Mouse (Mus musculus) heart, postnatal 10 days (tissue): ENCODE measurements around the gene L3mbtl1. TPM values are rescaled to one million over a fixed set of nuclear protein-coding genes. Genes with fewer than 3 reads are reported as not detected.

Source experiments
- DNase-seq, 2 experiments: peaks; one replicate each; pipeline ENCODE4 v3.0.0; 2021
- intact Hi-C: fragments of 180-260 bp; cut with DNase I; formaldehyde crosslinking; loops from one replicate; pipeline ENCODE4 v1.15.1; 2025
- total RNA-seq, 2 experiments: library from RNA; stranded (reverse); gene quantifications; 2 replicates each; pipeline ENCODE4 v1.2.3; 2021

Gene L3mbtl1
- total RNA-seq, 2 experiments from 2014 or later: not detected

- intact Hi-C loops: no loop called here
Observed at GRCm38 (mm10) chr2:162935700-162936099, 7.6 kb upstream of the L3mbtl1 start.

DNA sequence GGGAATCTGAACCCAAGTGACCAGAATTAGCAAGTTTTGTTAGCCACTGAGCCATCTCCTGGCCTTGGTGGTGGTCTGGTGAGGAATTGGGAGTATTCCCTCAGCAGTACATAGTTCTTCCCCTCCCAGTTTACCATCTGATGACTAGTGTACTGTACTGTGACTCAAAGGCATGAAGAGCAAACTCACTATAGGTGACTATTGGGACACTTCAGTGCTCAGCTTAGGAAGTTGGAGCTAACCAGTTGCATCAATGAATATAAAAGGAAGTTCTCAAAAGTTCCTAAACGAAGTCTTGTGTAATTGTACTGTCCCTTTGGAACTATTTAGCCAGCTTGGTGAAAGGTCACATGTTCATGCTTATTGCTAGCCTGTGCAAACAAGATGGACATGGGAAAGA is 3.7 kb upstream of the L3mbtl1 start:
- no peak for DNase-seq
- intact Hi-C loops: no loop called here

More at GRCm38 (mm10) chr2:162935700-162936099, 7.6 kb upstream of the L3mbtl1 start:
- DNase-seq: no peak

- no peak for DNase-seq
- intact Hi-C loops: no loop called here
Observed at GRCm38 (mm10) chr2:162943931-162944330, 659 bp downstream of the L3mbtl1 start.

- DNase-seq: no peak
- intact Hi-C loops: no loop called here
Observed at GRCm38 (mm10) chr2:162946964-162947363, 3.7 kb downstream of the L3mbtl1 start.

GRCm38 (mm10) chr2:162947736-162948135 is 4.5 kb downstream of the L3mbtl1 start:
- no peak for DNase-seq
- intact Hi-C loops: no loop called here

- no peak for DNase-seq
- intact Hi-C loops: no loop called here
Observed at GRCm38 (mm10) chr2:162948221-162948620, 4.9 kb downstream of the L3mbtl1 start.

DNA sequence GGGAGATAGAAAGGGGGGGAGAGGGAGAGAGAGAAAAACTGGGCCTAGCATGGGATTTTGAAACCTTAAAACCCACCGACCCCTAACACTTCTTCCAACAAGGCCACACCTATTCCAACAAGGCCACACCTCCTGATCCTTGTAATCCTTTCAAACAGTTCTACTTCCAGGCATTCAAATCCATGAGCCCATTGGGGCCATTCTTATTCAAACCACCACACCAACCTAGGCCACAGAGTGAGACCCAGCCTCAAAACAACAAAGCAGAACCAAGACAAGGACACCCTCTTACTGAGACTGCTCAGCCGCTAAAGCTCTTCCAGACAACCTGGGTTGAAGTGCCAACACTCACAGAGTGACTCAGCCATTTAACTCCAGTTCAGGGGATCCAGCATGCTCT is 7.5 kb downstream of the L3mbtl1 start:
- intact Hi-C loops: no loop called here
- no peak for DNase-seq

- no peak for DNase-seq
- intact Hi-C loops: no loop called here
Observed at GRCm38 (mm10) chr2:162956843-162957242, 13.6 kb downstream of the L3mbtl1 start.

DNA sequence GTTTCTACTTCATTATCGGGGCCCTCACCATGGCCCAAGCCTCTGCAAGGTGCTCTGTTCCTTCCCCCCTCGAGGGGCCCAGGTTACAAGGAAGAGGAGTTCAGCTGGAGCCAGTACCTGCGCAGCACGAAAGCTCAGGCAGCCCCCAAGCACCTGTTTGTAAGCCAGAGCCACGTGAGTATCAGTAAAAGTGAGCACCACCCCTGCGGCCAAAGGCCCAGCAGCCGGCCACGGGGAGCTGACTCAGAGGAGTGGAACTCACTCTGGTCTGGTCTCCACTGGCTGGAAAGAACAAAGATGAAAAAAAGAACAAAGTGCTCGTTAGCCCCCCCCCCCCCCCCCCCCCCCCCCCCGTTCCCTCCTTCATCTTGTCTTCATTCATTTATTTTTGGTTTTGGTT is 18.0 kb downstream of the L3mbtl1 start:
- DNase-seq: no peak
- intact Hi-C loops: no loop called here

DNA sequence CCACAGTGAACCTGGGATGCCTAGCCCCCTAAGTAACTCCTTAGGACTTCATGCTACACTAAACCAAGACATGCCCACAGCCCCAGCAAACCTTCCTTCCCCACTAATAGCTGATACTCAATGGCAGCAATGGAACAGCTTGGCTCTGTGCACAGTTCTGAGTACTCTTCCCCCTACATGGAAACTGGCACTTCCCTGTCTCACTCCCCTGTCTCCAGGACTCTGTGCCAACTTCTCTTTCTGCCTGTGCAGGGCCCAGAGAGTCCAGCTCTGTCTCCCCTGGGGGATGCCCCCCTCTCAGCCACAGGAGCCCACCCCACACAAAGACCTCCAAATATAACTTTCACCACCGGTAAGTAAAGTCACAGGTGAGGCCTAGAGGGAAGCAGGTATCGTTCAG is 23.5 kb downstream of the L3mbtl1 start:
- intact Hi-C loops: no loop called here
- no peak for DNase-seq

GRCm38 (mm10) chr2:162968357-162968756 is 25.1 kb downstream of the L3mbtl1 start:
- DNase-seq: peak; percentile 46 to 66
- intact Hi-C loops: loop anchor here (2.0 kb wide), 1 partner anchor 30 kb away; no protein-coding TSS in a partner anchor

- DNase-seq: no peak
- intact Hi-C loops: loop anchor here (2.0 kb wide), 1 partner anchor 30 kb away; no protein-coding TSS in a partner anchor
Observed at GRCm38 (mm10) chr2:162969101-162969500, 25.8 kb downstream of the L3mbtl1 start.

GRCm38 (mm10) chr2:162970896-162971295 is 27.6 kb downstream of the L3mbtl1 start:
- DNase-seq: no peak
- intact Hi-C loops: no loop called here

GRCm38 (mm10) chr2:162972752-162973151 is 29.5 kb downstream of the L3mbtl1 start:
- intact Hi-C loops: no loop called here
- no peak for DNase-seq

DNA sequence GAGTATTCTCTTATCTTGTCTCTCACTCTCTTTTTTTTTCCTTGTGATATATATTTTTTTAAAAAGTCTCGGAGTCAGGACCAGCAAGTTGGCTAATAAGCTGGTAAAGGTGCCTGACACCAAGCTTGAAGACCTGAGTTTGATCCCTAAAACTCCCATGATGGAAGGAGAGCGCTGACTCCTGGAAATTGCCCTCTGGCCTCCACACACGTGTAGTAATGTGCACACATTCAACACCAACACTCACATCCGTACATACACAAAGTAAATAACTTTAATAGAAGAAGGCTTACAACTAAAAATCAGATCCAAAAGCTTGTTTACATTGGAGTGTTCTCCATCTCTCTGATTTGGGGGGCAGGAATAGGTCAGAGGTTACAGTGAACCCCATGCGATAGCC is 29.9 kb downstream of the L3mbtl1 start:
- intact Hi-C loops: no loop called here
- no peak for DNase-seq

- intact Hi-C loops: no loop called here
- no peak for DNase-seq
Observed at GRCm38 (mm10) chr2:162973637-162974036, 30.4 kb downstream of the L3mbtl1 start.

DNA sequence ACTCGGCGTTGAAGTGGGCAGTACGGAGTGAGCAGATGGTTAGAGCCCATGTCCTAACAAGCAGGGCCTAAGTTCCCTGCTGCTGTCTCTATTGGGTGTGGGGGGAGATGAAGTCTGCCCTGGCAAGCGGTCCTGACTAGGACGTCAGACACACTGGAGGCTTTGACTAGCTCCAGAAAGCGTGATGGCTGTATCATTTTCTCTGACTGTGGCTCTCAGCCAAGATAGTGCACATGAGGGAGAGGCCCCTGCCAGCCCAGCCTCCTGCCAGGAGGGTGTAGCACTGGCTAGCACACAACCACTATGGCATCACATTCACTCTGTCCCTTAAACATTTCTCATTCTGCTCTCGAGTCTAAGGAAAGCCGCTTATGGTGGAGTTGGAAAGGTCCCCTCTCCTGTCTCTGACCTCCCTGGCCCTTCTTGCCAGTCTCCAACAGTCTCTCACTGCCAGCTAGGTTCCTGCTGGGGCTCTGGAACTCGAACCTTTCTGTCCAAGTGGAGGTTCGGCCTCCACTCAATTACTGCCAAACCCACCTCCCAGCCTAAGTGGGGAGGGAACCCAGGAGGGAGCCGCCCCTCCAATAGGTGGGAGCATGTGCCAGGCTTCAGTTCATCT is 32.0 kb downstream of the L3mbtl1 start:
- DNase-seq: peak; percentile 53 to 60
- intact Hi-C loops: no loop called here

DNA sequence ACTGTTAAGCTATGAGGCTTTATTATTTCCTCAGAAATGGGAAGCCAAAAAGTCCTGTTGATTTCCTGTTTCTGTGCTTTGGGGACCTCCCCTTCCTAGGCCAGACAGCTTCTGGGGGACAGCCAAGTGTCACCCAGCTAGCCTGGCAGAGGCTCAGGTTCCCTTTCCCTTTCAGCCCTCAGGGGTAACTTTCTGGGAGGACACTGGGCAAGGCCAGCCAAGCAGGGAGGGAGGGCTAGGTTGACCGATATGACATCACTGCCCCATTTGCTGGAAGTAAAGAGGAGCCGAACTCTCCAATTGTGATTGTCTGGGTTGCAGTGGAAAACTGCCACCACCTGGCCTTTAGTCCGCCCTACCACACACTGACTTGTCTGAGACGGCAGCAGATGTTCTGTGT is 32.7 kb downstream of the L3mbtl1 start:
- intact Hi-C loops: no loop called here

GRCm38 (mm10) chr2:162984381-162984780 is 41.1 kb downstream of the L3mbtl1 start:
- DNase-seq: no peak
- intact Hi-C loops: no loop called here

More for the DNA sequence above, 32.7 kb downstream of the L3mbtl1 start:
- peak; percentile 52 to 57 for DNase-seq

DNA sequence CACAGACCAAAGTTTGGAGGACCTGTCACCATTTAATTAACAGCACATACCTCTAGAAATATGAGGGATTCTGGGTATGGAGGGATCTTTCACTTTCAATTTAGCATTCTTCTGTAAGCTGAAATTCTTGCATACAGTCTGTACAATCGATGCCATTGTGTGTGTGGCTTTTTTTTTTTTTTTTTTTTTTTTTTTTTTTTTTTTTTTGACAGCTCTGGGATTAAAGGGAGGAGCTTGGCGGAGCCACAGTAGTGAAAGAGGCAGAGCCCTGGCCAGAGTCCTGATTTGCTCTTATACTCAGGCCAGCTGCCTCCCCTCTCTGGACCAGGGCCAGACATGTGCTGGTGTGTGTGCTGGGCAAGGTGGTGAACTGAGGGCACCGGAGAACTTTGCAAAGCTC is 42.7 kb downstream of the L3mbtl1 start:
- intact Hi-C loops: no loop called here
- DNase-seq: peak; percentile 77 to 81

DNA sequence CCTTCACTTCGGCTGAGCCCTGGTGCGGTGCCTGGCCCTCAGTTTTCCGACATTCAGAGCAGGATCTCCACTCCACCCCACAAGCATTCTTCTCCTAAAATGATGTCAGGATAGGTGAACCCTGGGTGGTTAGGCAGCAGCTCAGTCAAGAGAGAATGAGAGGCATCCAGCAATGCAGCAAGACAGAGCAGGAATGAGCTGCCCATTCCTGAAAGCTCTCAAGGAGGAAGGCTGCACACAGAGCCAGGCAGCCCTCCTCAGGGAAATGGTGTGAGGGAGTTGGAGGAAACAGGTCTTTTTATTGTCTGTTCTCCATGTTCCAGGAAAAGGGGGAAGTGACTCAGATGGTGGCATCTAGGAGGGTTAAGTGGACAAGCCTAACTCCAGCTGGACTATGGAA is 43.5 kb downstream of the L3mbtl1 start:
- DNase-seq: no peak

GRCm38 (mm10) chr2:162987218-162987617 is 43.9 kb downstream of the L3mbtl1 start, which contains the start of gene Sgk2:
TSS of gene Sgk2 (plus strand) at chr2:162987330.
- no peak for DNase-seq
- intact Hi-C loops: no loop called here

More for the DNA sequence above, 43.5 kb downstream of the L3mbtl1 start:
- intact Hi-C loops: no loop called here

DNA sequence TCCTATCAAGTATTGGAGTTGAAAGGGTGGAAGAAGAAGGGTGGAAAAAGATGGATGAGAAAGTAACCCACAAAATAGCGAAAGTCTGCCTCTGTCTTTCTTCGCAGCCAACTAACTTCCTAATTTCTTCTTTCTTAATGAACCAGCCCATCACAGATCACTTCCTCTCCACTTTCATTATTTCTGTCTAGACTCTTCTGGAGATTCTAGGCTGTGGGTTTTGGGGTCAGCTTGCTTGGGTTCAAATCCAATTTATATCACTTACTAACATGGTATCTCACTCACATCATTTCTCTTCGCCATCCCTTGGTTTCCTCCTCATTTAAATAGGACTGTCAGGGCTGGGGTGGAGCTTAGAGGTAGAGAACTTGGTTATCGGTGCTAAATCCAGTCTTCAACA is 45.0 kb downstream of the L3mbtl1 start:
- DNase-seq: no peak
- intact Hi-C loops: no loop called here
